Mouse (Mus musculus): ENCODE measurements around the gene Galnt7.
A peak's percentile ranks its signal among the peaks of the same experiment; 100 is the strongest.
"Not testable (repeated sequence)": the region's sequence is repeated elsewhere in the genome, so short reads cannot be mapped to it uniquely, and the experiment has no call there.

The Galnt7 gene

DNA sequence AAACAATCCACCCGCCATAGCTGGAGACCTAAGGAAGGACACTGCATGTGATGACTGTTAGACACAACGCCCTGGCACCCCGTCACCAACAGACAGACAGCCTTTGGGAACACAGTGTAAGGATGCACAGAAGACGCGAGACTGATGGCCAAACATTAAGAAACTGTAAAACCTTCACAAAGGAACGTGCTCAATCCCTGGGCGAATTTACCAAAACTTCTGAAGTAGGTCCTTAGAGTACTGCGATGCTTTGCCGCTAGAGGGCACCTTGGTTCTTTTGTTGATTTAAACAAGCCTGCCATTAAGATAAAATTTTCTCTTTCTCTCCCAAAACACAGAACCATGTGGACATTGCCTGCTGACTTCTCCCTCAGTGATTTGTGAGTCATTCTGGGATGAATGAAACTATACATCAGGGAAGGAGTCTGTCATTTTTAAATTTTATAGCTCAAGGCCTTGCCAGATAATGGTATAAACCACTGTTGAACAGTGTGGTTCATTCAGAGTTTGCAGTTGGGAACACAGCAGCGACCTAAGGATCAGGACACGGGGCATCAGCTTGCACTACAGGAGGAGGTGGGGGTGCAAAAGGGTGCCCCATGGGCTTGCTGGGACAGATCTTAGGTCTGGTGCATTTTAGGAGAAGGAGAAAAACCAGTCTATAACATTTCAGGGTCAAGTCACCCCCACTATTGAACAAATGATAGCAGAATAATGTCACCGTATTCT, 112.6 kb downstream of the Galnt7 start:
- peak; percentile 36 to 53 for DNase-seq (ENCODE audit: low spot score in 2 of 2)

DNA sequence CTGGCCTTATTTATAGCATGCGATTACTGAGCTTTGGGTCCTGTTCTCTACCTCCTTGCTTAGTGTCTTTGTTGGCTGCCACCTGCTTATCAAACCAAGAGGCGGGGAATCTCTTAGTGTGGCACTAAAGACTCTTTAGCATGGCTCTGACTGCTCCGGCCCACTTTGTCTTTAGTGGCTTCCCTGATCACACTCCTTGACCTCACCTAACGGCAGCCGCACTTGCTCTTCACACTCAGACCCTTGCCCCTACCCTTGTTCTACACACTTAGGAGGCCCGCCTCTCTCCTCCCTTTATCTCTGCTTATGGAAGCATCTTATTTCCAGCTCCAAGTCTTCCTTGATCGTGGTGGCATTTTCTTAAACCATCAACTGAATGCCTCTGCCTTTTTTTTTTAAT, 114.2 kb downstream of the Galnt7 start:
- no peak for DNase-seq (ENCODE audit: low spot score in 2 of 2)

DNA sequence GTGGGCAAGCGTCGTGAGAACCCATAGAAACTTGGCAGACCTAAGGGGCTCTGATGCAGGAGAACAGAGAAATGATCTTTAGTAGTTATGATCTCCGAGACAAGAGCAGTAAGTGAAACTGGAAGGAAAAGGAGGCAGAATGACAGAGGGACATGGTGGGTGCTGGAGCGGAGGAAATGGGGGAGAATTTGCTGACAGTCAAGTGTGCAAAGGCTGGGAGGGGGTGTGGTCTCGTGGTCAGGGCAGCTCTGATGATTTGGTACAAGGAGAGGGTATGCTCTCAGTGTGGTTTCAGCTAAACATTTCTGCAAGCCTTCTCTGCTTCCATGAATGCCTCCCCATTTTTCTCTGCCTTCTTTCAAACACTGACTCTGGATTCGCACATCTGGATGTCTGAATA, 116.7 kb downstream of the Galnt7 start:
- no peak for DNase-seq (ENCODE audit: low spot score in 2 of 2)

DNA sequence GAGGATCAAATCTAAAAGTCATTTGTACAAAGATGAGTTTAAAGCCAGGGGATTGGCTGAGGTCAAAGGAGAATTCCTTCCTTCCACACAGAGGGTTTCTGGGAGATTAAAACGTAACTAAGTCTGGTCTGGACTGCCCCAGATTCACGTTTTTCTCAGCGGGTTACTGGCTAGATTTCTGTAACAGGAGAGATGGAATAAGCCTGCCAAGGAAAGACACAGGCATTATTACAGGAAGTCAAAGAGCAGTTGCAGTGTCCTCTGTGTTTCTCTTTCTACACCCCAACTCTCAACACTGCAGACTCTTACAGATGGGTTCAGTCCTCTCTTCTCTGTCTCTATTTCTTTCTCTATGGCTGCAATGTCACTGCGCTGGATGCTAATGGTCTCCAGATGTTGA, 118.3 kb downstream of the Galnt7 start:
- DNase-seq (ENCODE audit: low spot score in 2 of 2), result no peak

DNA sequence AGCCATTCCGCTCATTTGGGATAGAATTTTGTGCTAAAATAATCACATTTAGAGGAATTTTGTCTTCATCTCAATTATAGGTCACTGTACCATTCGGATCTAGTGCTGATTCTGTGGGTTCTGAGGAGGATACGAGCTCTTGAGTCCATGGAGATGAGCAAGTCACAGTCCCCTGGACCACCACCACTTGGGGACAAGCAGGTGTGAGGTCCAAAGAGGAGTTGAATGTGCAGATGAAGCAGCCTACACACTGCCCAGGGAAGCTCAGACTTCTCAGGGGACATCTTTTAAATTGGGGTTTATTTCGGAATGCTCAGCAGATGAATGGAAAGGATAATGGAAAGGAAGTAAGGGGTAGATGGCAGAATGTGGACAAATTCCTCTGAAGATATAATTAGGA, 119.7 kb downstream of the Galnt7 start:
- no peak for DNase-seq (ENCODE audit: low spot score in 2 of 2)

DNA sequence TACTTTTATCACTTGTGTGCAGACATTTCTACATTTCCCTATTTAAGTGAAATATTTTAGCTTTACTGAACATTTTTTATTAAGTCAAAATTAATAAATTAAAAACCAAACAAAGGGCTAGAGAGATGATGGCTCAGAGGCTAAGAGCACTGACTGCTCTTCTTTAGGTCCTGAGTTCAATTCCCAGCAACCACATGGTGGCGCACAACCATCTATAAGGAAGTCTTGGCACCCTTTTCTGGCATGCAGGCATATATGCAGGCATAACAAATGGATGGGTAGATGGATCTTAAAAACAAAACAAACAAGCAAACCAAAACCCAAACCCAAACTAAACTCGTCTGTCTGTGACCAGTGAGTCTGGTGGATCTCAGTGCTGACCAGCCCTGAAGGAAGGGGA, 120.6 kb downstream of the Galnt7 start:
- no peak for DNase-seq (ENCODE audit: low spot score in 2 of 2)

DNA sequence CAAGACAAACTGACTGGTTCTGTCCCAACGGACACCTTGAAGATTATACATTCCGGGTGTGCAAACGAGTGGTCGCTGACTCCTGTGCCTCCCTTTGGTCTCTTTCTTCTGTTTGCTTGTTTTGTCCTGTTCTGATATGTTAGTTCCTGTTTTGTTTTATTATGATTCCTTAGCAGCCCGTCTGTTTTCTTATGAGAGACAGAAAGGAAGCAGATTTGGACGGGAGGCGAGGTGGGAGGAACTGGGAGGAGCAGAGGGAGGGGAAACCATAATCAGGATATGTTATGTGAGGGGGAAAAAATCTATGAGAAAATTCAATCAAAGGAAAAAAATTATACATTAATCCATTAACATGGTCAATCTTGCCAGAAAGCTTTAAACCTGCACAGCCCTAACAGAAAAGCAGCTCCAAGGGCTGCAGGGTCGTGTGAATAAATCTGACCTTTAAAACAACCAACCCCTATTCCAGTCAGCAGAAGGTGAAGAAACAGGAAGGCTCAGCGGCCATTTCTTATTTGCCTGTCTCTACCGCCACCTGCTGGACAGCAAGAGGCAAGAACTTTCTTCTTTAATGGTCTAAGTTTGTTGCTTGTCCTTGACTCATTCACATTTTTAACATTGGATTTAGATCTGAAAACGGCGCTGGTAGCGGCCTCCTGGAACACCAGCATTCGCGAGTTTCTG, 122.0 kb downstream of the Galnt7 start:
- DNase-seq (ENCODE audit: low spot score in 2 of 2), result peak; percentile 44 to 50

DNA sequence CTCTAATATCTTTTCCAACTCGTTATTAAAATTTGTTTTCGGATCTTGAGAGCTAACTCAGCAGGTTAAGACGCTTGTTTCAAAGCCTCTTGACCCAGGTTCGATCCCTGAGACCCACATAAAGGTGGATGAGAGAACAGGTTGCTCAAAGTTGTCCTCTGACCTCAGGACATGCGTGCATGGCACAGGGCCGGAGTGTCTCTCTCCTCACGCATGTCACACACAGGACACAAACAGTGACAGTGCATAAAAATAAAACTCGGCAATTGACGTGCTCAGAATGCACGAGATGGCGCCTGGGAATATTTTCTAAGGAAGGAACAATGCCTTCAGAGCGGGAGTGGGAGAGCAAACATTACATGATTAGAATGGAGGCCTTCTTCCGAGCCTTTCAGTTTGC, 122.6 kb downstream of the Galnt7 start:
- DNase-seq (ENCODE audit: low spot score in 2 of 2), result no peak

DNA sequence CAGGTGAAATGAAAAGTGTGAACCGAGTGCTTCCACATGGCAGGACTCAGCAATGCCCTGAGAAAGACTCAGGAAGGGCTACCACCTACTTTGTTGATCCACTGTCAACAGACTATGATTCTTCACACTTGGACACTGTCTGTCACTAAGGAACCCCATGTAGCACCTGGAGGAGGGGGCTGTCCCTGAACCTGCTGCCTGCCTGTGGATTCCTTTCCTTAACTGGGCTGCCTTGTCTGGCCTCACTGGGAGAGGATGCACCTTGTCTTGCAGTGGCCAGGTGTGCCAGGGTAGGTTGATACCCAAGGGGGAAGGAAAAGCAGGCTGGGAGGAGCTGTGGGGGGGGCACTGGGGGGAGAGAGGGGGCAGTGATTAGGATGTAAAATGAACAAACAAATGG, 124.8 kb downstream of the Galnt7 start:
- no peak for DNase-seq (ENCODE audit: low spot score in 2 of 2)

DNA sequence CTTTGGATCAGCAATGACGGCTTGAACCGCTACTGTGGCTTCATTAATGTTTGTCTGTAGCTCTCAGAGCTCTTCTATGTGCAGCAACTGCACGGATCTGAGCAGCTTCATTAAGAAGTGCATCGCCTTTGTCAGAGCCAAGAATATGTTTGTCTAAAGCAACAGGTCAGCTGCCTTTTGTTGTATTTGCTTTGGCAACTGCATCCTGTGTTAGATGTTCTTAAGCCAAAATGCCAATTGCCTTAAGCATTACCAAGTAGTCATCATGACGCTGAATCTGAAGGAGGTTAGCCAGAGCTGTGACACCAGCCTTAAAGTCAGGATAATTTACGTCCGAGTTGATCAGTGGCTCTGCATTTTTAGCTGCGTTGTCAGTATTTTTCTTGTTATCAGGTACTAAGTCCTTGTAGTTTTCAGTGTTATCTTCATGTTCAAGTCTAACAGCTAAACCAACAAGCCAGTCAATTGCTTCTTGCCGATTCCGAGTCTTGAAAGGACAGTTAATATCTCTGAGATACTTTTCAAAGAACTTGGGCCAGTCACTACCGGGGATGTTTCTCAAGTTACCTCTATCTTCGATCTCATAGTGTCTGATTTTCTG, 132.5 kb downstream of the Galnt7 start:
- DNase-seq (ENCODE audit: low spot score in 2 of 2), result no peak

DNA sequence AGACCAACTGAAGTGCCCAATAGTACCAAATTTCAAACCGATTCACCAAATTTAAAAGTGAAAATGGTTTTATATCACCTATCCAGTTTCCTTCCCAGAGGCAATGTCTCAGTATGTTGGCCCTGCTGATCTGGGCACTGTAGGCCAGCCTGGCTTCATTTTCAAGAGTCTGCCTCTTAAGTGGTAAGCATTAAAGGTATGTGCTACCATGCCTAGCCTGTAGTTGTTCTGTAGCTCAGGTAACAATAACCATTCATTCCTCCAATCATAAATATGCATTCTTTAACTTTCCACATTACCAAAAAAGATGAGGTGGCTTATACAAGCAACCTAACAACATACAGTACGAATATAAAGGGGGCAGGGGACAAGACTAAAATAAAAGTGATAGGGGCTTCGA, 135.1 kb downstream of the Galnt7 start:
- DNase-seq (ENCODE audit: low spot score in 2 of 2), result no peak

DNA sequence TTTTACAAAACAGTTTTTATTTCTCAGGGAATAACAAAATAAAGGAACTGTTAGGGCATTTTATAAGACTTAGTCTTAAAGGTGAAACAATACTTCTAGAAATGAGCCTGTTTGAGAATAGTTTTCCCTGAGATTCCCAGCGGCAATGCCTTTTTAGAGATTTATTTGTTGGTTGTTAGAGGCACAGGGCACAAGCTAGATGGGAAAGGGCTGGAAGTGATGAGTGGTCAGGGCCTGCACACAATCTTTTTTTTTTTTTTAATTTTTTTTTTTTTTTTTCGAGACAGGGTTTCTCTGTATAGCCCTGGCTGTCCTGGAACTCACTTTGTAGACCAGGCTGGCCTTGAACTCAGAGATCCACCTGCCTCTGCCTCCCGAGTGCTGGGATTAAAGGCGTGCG, 136.1 kb downstream of the Galnt7 start:
- not testable (repeated sequence) for DNase-seq (ENCODE audit: low spot score in 2 of 2)

DNA sequence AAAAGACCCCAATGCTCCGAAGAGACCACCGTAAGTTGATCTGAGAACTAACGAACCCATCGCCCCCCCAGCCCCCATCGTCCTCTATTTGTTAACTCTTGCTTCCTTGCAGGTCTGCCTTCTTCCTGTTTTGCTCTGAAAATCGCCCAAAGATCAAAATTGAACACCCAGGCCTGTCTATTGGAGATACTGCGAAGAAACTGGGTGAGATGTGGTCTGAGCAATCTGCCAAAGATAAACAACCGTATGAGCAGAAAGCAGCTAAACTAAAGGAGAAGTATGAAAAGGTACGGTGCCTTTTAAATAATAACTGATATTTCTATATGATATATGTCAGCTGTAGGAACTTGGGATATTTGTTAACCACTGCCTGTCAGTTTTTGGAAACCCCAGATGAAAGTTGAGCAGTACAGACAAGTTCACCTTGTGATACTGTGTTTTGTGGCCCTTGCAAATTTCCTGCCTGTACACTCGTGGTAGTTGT, 139.6 kb downstream of the Galnt7 start:
- not testable (repeated sequence) for DNase-seq (ENCODE audit: low spot score in 2 of 2)

DNA sequence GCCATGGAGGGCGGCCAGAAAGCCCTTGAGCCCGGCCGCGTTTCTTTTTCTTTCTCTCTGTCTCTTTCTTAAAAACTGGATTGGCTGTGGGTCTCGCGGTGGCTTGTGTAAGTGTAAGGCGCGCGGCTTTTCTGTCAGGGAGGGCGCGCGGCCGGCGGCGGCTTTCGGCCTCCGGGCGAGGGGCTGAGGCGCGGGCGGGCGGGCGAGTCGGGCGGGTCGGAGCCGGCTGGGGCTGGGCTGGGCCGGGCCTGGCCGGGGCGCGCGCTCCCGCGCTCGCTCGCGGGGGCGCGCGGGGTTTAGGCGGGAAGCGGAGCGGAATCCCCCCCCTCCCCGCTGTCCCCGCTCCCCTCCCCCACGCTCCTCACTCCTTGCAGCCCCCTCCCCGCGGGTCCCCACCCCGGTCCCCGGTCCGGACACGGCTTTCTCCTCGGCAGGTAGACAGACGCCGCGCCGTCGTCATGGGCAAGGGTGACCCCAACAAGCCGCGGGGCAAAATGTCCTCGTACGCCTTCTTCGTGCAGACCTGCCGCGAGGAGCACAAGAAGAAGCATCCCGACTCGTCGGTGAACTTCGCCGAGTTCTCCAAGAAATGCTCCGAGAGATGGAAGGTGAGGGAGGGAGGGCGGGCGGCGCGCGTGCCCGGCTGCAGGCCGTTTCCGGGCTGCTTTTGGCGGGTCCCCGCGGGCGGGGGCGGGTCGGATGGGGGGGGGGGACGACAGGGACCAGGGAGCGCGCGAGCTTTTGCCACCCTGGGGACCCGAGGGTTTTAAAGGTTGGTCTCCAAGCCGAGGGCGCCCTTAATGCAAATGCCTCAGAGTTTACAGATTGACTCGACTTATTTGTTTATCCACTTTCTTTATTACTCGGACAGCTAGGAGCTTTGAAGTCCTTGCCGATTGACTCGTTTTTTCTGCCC, 140.4 kb downstream of the Galnt7 start:
- DNase-seq (ENCODE audit: low spot score in 2 of 2), result no peak

DNA sequence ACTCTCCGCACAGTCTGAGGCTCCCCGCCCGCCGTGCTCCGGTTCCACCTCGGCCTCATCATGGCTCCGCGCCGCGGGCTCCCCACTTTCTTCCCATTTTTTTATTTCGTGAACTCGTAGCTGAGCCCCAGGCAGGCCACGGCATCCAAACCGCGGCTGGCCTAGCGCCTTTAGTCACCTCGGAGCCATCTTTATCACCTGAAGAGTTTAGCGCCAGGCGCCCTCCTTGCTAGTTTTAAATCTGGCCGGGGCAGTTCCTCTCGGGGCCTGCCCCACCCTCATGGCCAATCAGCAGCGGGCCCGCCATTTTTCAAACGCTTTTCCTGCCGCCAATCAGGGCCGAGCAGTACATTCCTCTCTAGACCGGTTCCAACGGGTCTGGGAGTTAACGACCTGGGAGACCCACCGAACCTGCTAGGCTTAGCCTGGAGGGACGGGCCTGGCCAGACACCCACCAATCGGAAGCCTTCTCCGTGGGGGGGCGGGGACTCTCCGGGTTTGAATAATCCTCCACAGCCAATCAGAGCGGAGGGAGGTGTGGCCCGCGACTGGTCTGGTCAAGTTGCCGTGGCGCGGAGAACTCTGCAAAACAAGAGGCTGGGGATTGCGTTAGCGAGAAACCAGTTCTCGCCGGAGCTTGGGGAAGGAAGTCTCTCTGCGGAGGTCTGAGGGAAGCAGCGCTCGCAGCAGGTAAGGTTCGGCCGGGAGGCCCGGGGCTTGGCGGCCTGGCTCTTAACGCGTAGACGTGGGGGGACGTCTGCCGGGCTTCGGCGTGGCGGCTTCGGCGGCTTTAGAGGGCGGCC, 141.3 kb downstream of the Galnt7 start, which contains the start of gene Hmgb2:
Gene Hmgb2 (plus strand): TSS at position 592 of the 803 bp plus-strand sequence.
- peak; percentile 99 for DNase-seq (ENCODE audit: low spot score in 2 of 2)

DNA sequence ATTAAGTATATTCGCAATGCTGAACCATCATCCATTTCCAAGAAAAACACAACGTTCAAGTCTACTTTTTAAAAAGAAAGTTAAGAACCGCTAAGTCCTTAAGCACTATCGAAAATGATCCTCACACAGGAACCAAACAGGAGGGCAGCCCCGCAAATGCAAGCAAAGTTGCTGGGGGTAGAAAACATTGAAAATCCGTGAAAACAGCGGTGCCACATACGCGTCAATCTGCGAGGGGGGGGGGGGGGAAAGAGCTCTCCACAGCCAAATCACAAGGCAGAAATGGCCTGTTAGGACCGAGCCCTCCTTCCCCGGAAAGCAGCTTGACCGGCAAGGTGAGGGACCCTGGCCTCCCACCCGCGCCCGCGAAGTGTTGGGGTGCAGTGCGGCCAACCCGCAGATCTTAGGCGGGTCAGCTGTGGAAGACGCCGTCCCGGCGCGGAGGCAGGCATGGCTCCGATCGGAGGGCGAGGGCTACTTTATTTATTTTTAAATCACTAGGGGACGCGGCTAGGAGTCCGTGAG, 142.0 kb downstream of the Galnt7 start:
- DNase-seq (ENCODE audit: low spot score in 2 of 2), result no peak

DNA sequence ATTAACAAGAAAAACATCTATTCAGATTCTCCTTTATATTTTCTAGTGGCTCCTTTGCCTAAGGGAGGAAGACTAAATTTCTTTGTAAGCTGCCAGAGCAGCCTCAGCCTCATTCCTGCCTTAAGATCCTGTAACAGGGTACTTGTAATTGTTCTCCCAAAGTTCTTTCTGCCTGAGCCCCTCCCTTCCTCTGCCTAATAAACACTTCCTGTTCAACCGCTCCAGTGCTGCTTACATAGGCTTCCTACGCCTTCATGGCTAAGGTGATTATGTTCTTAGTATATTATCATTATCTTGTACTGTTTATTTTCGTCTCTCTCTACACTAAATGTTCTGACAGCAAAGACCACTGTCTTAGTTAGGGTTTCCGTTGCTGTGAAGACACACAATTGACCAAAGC, 144.2 kb downstream of the Galnt7 start:
- no peak for DNase-seq (ENCODE audit: low spot score in 2 of 2)

DNA sequence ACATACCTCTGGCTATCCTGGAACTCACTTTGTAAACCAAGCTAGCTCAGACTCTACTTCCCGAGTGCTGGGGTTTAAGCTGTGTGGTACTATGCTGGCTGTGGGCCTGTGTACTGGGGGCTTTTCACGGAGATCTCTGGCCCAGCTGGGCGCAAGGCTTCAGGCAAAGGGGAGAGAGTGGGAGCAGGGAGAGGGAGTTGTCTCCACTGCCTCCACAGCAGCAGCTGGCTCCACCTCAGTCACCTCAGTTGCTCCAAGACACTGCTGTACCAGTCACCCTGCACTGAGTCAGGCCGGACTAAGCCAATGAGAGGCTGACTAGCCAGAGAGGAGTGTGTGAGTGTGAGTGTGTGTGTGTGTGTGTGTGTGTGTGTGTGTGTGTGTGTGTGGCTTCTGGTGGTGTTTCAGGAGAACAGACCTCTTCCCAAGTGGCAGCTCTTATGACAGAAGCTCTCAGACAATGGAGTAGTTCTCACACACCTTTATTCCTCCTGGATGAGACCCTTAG, 145.2 kb downstream of the Galnt7 start:
- no peak for DNase-seq (ENCODE audit: low spot score in 2 of 2)

DNA sequence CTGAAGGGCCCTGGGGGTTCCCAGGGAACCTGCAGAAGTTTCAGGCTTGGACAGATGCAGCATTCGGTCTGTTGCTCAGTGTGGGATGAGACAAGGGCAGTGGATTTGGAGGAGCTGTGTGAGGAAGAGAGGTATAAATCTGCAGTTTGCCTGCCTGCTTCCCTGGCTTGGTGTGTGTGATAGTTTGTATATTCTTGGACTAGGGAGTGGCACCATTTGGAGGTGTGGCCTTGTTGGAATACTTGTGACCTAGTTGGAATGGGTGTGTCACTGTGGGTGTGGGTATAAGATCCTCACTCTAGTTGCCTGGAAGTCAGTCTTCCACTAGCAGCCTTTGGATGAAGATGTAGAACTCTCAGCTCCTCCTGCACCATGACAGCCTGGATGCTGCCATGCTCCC, 147.3 kb downstream of the Galnt7 start:
- not testable (repeated sequence) for DNase-seq (ENCODE audit: low spot score in 2 of 2)

DNA sequence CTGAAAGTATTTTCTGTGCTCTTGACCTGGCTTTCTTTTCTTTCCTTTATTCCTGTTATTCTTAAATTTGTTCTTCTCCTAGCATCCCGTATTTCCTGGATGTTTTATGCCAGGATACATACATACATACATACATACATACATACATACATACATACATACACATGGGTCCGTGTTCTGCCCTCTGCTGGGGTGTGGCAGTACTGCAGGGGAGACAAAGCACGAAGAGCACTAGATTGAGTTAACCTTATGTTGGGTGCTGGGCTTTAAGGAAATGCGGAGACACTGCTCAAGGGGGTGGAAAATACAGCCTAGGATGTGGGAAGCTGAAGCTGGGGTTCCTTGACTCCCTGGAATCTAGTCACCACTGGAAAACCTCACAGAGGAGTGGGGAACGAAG, 149.2 kb downstream of the Galnt7 start:
- peak in 1 of 2 experiments; percentile 34 for DNase-seq (ENCODE audit: low spot score in 2 of 2)
